Mouse (Mus musculus) left cerebral cortex, adult 9 months (tissue): ENCODE data around the gene Wdr4.
A peak's percentile ranks its signal among the peaks of the same experiment; 100 is the strongest.
"Not testable (repeated sequence)": the region's sequence is repeated elsewhere in the genome, so short reads cannot be mapped to it uniquely, and the experiment has no call there.

Source experiments
- DNase-seq, 2 experiments: peaks; one replicate each; pipeline ENCODE4 v3.0.0; 2022; ENCODE audit warnings: low spot score in 2 of 2

Gene Wdr4

GRCm38 (mm10) chr17:31519946-31520838, at the start of gene Wdr4, which contains the start of gene Ndufv3:
Gene Wdr4, minus strand, starts transcription at chr17:31519980.
Gene Ndufv3, plus strand, starts transcription at chr17:31520115.
- peak; percentile 97 to 99 for DNase-seq

- DNase-seq, result no peak
Observed at GRCm38 (mm10) chr17:31566276-31566675, 46.5 kb upstream of the Wdr4 start.

GRCm38 (mm10) chr17:31565141-31566056, 45.6 kb upstream of the Wdr4 start:
- DNase-seq, result peak in 1 of 2 experiments; percentile 49

GRCm38 (mm10) chr17:31564858-31565140, 45.0 kb upstream of the Wdr4 start:
- DNase-seq, result no peak

GRCm38 (mm10) chr17:31564015-31564857, 44.5 kb upstream of the Wdr4 start, which contains the start of gene Pknox1:
Gene Pknox1, plus strand, starts transcription at chr17:31564734.
- DNase-seq, result peak; percentile 98 to 99

- peak in 1 of 2 experiments; percentile 35 for DNase-seq
Observed at GRCm38 (mm10) chr17:31563632-31564014, 43.8 kb upstream of the Wdr4 start.

GRCm38 (mm10) chr17:31559021-31559789, 39.4 kb upstream of the Wdr4 start:
- no peak for DNase-seq

GRCm38 (mm10) chr17:31557947-31558542, 38.3 kb upstream of the Wdr4 start:
- no peak for DNase-seq

- DNase-seq, result no peak
Observed at GRCm38 (mm10) chr17:31557124-31557880, 37.5 kb upstream of the Wdr4 start.

GRCm38 (mm10) chr17:31556253-31556652, 36.5 kb upstream of the Wdr4 start:
- DNase-seq, result no peak

GRCm38 (mm10) chr17:31552601-31553000, 32.8 kb upstream of the Wdr4 start:
- not testable (repeated sequence) for DNase-seq

GRCm38 (mm10) chr17:31549389-31549788, 29.6 kb upstream of the Wdr4 start:
- DNase-seq, result no peak

- DNase-seq, result no peak
Observed at GRCm38 (mm10) chr17:31547974-31548373, 28.2 kb upstream of the Wdr4 start.

- no peak for DNase-seq
Observed at GRCm38 (mm10) chr17:31546444-31547196, 26.8 kb upstream of the Wdr4 start.

GRCm38 (mm10) chr17:31543574-31543973, 23.8 kb upstream of the Wdr4 start:
- DNase-seq, result no peak

- DNase-seq, result peak in 1 of 2 experiments; percentile 30
Observed at GRCm38 (mm10) chr17:31541460-31541831, 21.7 kb upstream of the Wdr4 start.

- DNase-seq, result no peak
Observed at GRCm38 (mm10) chr17:31540809-31541459, 21.2 kb upstream of the Wdr4 start.

- no peak for DNase-seq
Observed at GRCm38 (mm10) chr17:31540101-31540500, 20.3 kb upstream of the Wdr4 start.
